Mouse (Mus musculus): ENCODE results near the gene Lamb3.

Gene Lamb3

DNA sequence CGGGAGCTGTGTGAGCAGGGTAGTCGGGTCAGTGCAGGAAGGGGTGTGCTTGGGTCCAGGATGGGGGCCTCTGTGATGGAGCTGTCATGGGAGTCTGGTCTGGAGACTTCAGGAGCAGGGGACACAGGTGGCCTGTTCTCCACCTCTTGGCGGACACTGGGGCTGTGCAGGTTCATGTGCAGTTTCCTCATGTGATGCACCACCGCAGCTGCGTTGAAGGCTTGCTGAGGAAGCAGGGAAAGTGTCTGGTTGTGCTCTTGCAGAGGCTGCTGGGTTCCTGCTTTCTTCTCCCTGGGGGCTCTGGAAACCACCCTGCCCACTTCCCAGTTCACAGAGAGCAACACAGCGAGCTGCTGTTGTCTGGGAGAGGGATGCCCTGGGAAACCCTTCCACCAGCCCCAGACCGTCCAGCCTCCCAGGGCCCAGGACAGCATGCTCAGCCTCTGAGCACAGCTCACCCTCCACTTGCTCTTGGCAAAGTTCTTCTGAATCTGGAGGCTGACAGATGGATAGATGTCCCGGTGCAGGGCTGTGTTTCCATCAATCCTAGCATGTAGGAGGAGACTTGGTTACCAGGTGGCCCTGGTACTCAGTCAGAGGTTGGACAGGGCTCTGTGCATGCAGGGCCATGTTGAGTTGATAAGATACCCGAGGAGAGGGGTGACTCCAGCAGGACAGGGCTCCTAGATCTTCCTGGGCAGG lies 140.9 kb downstream of the Lamb3 start:
- no peak for DNase-seq

- DNase-seq: no peak
These were observed 142.4 kb downstream of the Lamb3 start for GRCm38 (mm10) chr1:193349702-193350545.

DNA sequence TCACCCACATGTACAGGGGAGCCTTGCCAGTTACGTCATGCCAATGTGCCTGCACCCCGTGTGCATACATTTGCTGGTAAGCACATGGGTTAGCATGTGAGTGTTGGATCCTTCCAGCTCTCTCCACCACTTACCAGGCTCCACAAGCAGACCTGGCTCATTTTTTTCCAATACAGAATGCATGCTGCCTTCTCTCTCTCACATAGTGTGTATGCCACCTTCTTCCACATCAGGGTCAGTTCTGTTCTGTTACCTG lies 143.0 kb downstream of the Lamb3 start:
- DNase-seq: no peak

GRCm38 (mm10) chr1:193351583-193351982 lies 144.1 kb downstream of the Lamb3 start:
- DNase-seq: no peak

DNA sequence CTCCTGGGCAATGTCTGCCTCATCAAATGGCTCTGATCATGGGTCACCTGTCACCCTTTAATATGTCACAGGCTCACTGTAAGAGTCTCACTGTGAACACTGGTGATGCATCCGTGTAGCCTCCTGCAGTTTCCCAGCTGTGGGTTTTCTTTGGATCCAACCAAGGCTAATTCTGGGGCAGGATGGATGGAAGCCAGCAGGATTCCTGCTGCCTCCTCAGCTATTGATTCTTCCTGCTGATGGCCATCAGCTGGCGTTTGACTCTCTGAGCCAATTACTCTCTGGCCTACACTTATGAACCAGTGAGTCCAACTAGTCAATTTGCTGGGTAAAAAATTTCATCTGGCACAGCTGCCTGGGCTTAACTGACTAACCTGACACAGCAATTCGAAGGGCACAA lies 151.7 kb downstream of the Lamb3 start:
- peak; percentile 51 for DNase-seq

- no peak for DNase-seq
These were observed 153.7 kb downstream of the Lamb3 start for GRCm38 (mm10) chr1:193361181-193361580.

DNA sequence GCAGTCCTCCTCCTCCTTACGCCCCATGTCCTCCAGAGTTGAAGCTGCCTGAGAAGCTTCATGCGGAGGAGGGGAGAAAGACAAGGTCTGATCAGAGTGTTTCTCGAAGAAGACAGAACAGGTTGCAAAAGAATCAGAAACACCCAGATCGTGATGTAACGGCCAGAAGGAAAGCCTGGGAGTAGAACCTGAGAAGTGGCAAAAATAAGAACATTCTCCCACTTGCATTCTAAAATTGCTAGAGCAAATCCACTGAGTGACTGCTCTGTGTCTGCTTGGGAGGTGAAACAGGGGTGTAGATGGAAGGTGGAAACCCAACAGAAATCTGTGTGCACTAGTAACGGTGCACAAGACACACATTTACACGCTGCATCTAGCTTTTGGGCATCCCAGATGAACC lies 154.6 kb downstream of the Lamb3 start:
- no peak for DNase-seq

- DNase-seq: peak; percentile 58
These were observed 156.3 kb downstream of the Lamb3 start for GRCm38 (mm10) chr1:193363801-193364231.

DNA sequence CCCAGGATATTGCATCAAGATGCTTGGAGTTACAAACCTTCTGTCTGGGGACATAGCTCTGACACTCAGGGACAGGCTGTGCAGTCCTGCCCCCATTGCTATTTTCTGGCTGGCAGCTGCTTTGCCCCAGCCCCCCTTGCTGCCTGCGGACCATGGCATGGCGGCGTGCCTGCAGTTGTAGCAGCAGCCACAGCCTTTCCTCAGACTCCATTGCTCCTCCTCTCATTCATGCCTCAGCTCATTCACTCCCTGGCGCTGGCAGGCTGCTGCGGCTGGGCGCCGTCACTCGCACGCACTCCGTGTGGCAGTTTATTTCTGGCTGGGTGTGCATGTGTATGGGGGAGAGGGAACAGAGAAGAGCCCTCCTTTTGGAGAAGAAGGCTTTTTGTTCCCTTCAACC lies 160.6 kb downstream of the Lamb3 start:
- DNase-seq: peak; percentile 50

- DNase-seq: no peak
These were observed 161.6 kb downstream of the Lamb3 start for GRCm38 (mm10) chr1:193369091-193369490.

DNA sequence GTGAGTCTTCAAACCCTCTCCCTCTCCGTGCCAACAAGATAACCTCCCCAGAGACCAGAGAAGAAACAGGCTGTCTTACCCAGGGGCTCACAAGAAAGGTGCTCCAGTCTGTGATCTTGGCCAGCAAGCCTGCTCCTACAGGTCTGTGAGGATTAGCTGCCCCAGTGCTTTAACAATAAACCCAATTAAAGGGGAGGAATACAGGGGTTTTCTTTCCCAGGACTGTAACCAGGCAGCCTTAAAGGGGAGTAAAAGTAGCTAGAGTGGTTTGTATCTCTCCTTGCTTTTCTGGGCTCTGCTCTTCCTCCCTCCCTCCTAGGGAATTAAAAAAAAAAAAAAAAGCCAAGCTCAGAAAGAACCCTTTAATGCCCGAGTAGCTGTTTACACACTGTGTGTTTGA lies 162.6 kb downstream of the Lamb3 start, which contains the start of gene Camk1g:
Gene Camk1g, minus strand, starts transcription at position 203 of the 400 bp plus-strand sequence.
- no peak for DNase-seq

GRCm38 (mm10) chr1:193373906-193374413 lies 166.5 kb downstream of the Lamb3 start:
- no peak for DNase-seq

DNA sequence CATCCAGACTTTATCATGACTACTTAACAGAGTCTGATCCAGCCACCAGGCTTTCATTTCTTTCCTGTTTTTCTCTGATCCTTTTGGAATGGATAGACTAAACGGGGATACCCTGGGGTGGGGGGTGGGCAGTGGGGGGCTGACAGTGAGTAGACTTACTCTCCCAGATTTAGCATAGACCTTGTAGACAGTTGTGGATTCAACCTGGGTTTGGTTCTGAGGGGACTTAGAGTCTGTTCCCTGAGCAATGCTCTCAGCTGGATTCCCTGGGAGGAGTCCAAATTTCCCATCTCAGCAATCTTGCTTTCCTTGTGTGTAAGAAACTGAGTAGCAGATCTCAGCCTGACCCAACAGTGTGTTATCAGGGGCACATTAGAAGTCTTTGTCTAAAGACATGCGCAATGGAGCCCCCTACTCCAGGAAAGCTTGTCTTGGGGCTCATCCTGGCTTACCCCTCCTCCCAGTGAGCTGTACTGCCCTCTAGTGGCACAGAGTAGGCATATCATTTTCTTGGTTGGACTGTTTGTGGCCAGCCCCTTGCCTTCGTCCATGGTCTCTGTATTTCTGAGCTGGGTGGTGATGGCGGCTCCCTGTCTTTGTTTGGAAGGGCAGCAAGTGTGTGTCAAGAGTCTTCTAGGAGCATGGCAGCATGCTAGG lies 169.1 kb downstream of the Lamb3 start:
- peak; percentile 44 for DNase-seq

DNA sequence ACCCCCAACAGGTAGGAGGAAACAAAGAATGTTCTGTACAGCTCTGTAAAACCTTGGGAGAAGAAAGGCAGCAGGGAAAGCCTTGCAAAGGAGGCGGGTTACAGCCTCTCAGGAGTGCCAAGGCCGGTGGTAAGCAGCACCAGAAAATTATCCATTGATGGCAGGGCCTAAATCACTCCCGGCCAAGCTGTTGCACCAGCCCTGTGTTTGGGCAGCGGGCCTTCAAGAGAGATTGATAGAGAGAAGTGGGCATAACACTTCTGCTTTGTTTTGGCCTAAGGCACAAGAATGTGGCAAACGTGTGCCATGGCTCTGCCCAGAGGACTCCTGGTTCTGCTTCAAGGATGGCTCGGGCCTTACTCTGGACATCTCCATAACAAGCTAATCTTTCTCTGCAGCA lies 172.1 kb downstream of the Lamb3 start:
- no peak for DNase-seq

DNA sequence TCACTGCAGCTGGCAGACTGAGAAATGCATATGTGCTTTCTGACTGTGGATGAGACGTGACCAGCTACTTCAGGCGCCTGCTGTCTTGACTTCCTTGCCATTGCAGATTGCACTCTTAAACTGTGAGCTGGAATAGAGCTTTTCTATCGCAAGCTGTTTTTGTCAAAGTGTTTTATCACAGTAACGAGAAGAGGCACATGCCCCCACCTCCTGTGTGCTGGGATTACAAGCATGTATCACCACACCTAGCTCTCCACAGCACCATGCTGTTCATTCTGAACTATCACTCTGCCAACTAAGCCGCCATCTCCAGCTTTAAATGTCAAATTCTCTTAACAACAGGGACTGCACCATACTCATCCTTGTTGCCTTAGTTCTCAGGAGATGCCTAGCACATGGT lies 173.4 kb downstream of the Lamb3 start:
- DNase-seq: no peak

GRCm38 (mm10) chr1:193381597-193382404 lies 174.3 kb downstream of the Lamb3 start:
- no peak for DNase-seq

- peak; percentile 27 for DNase-seq
These were observed 174.9 kb downstream of the Lamb3 start for GRCm38 (mm10) chr1:193382435-193382834.

GRCm38 (mm10) chr1:193382841-193383462 lies 175.5 kb downstream of the Lamb3 start:
- DNase-seq: peak; percentile 64

GRCm38 (mm10) chr1:193386136-193386535 lies 178.6 kb downstream of the Lamb3 start:
- peak; percentile 91 for DNase-seq

DNA sequence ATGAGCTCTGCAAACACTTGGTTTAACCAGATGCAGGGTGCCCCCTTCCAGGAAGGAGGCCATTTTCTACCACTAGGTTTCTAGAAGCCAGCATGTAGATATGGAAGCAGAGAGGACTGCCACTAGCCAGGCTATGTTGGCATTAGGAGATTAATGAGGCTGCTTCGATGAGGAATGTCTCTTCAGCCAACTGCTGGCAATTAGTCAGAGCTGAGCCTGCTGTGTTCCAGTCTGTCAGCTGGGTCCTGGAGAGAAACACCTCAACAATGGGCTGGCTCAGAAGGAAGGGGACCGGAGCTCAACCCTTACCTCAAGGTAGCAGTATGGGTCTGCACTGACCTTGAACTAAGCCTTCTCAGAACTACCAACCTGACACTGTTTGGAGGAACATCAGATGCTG lies 179.7 kb downstream of the Lamb3 start:
- DNase-seq: no peak

DNA sequence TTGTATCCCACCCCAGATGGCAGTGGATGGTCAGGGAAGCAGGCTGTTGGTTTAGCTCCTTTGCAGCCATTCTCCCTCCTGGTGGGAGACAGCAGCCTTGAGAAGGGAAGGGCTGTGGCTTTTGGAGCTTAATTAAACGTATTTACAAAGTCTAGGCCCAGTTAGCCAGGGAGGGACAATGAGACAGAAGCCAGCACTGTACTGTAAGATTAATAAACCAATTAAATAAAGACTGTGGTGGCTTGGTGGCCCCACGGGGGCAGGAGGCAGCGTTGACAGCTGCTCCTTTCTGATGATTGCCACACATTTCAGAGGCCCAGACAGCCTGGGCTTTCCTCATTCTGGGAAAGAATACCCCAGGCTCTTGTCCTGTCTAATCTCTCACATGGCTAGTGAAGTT lies 182.0 kb downstream of the Lamb3 start:
- DNase-seq: no peak

- no peak for DNase-seq
These were observed 182.5 kb downstream of the Lamb3 start for GRCm38 (mm10) chr1:193390004-193390403.
